Mouse (Mus musculus) limb, embryonic 12.5 days (tissue): ENCODE measurements at regions not wholly inside any gene's neighbourhood (a gene's known extent, or its start where the extent isn't known, plus 50 kb on each side); places are given as distances from the start of the nearest gene placed in this dataset.

Experiments used
- ATAC-seq: fragments of 200-750 bp; cut with Nextera tagmentation; 2 replicates; pipeline ENCODE4 v1.8.0; 2017; ENCODE audit warnings: low read depth, moderate TSS enrichment; ENCODE audit not compliant: insufficient number of reproducible peaks, insufficient read depth, low FRiP score, low TSS enrichment
- H3K27ac ChIP-seq: fragments of 300-500 bp; sonication (generic); 2 replicates; pipeline ENCODE4 v1.5.1; 2016; ENCODE audit warnings: mild to moderate bottlenecking, moderate library complexity
- H3K27me3 ChIP-seq: fragments of 300-500 bp; sonication (generic); 2 replicates; pipeline ENCODE4 v1.6.1; 2016; ENCODE audit warnings: mild to moderate bottlenecking, moderate library complexity
- H3K36me3 ChIP-seq: fragments of 300-500 bp; sonication (generic); 2 replicates; pipeline ENCODE4 v1.6.1; 2016; ENCODE audit warnings: mild to moderate bottlenecking, moderate library complexity
- H3K4me1 ChIP-seq: fragments of 300-500 bp; sonication (generic); replicated peaks from 2 replicates; pipeline ENCODE4 v1.6.1; 2016
- H3K4me2 ChIP-seq: fragments of 300-500 bp; sonication (generic); 2 replicates; pipeline ENCODE4 v1.6.1; 2016; ENCODE audit warnings: mild to moderate bottlenecking, moderate library complexity
- H3K4me3 ChIP-seq: fragments of 300-500 bp; sonication (generic); replicated peaks from 2 replicates; pipeline ENCODE4 v1.5.1; 2016; ENCODE audit warnings: mild to moderate bottlenecking
- H3K9ac ChIP-seq: fragments of 300-500 bp; sonication (generic); replicated peaks from 2 replicates; pipeline ENCODE4 v1.6.1; 2016; ENCODE audit warnings: mild to moderate bottlenecking, moderate library complexity
- H3K9me3 ChIP-seq: fragments of 300-500 bp; sonication (generic); 2 replicates; pipeline ENCODE4 v1.6.1; 2016; ENCODE audit warnings: mild to moderate bottlenecking, moderate library complexity
- WGBS: fragments of 180-500 bp; shearing (Covaris S2); methylation state at CpG from one replicate; pipeline ENCODE4 v1.1.7; 2016; 5-methylcytosine and 5-hydroxymethylcytosine counted together

GRCm38 (mm10) chr16:75297416-75297815, 288.4 kb downstream of the Lipi start:
- no peak overlapping the region for H3K4me3 ChIP-seq
- H3K9ac ChIP-seq, result no peak overlapping the region
- H3K36me3 ChIP-seq, result no peaks in the 10 kb centered on the region
- H3K4me1 ChIP-seq, result no peaks in the 10 kb centered on the region
- no peak for ATAC-seq
- no peak overlapping the region for H3K4me2 ChIP-seq
- no peaks in the 10 kb centered on the region for H3K27me3 ChIP-seq
- H3K9me3 ChIP-seq, result no peaks in the 10 kb centered on the region
- WGBS, result 92% methylated on average over 3 of the region's 3 CpGs
- no peak overlapping the region for H3K27ac ChIP-seq

- no peak overlapping the region for H3K4me2 ChIP-seq
- H3K4me3 ChIP-seq, result no peak overlapping the region
- no peaks in the 10 kb centered on the region for H3K36me3 ChIP-seq
- no peaks in the 10 kb centered on the region for H3K9me3 ChIP-seq
- ATAC-seq, result no peak
- H3K27me3 ChIP-seq, result no peaks in the 10 kb centered on the region
- no peaks in the 10 kb centered on the region for H3K4me1 ChIP-seq
- H3K27ac ChIP-seq, result no peak overlapping the region
- WGBS, result 71% methylated on average over 9 of the region's 9 CpGs
- no peak overlapping the region for H3K9ac ChIP-seq
Observed at GRCm38 (mm10) chr16:75292736-75293428, 293.0 kb downstream of the Lipi start.

DNA sequence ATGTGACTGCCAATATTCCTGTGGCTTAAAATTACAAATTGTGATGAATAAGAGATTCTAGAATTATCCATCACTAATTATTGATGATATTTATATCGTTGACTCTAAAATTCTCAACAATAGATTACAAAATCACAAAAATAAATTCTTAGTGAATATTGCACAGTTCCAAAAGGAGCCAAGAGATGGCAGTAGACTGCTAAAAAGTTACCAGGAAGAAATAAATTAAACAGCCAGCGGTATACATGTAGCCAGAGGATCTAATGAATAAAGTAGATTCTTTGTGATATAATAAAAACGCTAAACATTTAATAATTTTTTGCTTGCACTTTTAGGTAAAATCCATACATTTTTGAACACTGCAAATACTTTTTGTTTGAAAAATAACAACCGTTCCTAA, 294.7 kb downstream of the Lipi start:
- Histone ChIP-seq H3K9me3 (no peaks in the 10 kb centered on the region), H3K36me3 (no peaks in the 10 kb centered on the region), H3K4me2 (no peak overlapping the region), H3K27ac (no peak overlapping the region), H3K4me1 (no peaks in the 10 kb centered on the region), H3K4me3 (no peak overlapping the region), H3K27me3 (no peaks in the 10 kb centered on the region), H3K9ac (no peak overlapping the region)
- no peak for ATAC-seq
- 47% methylated on average over 4 of the region's 4 CpGs for WGBS

DNA sequence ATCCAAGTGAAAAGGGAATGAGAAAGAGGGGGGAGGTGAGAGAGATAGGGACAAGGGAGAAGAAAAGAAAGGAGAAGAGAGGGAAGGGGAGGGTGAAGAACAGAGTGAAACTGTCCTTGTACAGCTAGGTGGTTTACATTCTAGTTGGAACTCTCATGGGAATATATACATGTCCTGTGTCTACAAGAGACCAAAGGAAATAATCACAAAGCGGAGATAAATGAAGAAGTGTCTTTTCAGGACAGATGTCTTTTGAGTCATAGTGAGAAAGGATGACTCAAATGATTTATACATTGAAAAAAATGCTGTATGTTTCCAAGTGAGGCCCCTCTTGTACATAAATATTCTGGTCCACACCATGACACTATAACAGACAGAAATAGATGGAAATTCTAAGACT, 298.7 kb downstream of the Lipi start:
- Histone ChIP-seq H3K27ac (no peak overlapping the region), H3K27me3 (no peaks in the 10 kb centered on the region), H3K4me3 (no peak overlapping the region), H3K4me1 (no peaks in the 10 kb centered on the region), H3K36me3 (no peaks in the 10 kb centered on the region), H3K9ac (no peak overlapping the region), H3K9me3 (no peaks in the 10 kb centered on the region), H3K4me2 (no peak overlapping the region)
- ATAC-seq, result no peak
- WGBS, result 91% methylated on average over 1 of the region's 1 CpGs

DNA sequence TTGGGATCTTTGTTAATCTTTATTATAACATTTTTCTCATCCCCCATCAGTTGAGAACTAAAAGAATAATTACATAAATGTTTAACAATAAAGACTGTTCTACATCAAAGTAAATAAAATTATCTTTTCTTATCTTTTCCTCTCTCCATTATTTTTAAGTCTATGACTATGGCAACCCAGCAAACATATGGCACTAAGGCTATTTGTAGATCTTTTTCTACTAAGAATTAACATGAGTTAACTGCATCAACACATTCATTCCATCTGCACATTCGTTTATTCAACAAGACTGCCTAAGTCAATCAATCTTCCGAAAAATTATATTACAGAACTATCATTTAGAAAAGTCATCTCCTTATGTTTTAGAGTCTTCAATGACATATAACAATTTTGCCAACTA, 300.1 kb downstream of the Lipi start:
- Histone ChIP-seq H3K27ac (no peak overlapping the region), H3K27me3 (no peaks in the 10 kb centered on the region), H3K9ac (no peak overlapping the region), H3K4me3 (no peak overlapping the region), H3K9me3 (no peaks in the 10 kb centered on the region), H3K4me1 (no peaks in the 10 kb centered on the region), H3K4me2 (no peak overlapping the region), H3K36me3 (no peaks in the 10 kb centered on the region)
- 89% methylated on average over 2 of the region's 2 CpGs for WGBS
- ATAC-seq, result no peak

DNA sequence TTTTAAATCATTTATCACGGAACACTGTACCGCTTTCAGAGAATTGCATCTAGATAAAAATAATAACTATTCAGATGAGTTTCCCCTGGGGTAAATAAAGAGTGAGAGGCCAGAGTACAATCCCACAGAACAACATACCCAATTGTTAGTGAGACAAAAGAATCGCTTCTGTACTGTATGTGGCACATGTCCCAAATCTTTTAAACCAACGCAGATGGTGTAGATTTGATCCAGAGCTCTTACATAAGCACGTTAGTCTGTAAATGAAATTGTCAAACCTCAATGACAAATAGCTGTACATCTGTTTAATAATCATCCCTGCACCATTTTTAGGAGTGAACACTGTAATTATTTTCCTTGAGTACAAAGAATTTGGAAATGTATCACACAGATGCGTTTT, 322.0 kb downstream of the Lipi start:
- no peaks in the 10 kb centered on the region for H3K9me3 ChIP-seq
- no peaks in the 10 kb centered on the region for H3K27me3 ChIP-seq
- H3K4me2 ChIP-seq, result no peak overlapping the region
- 84% methylated on average over 6 of the region's 6 CpGs for WGBS
- no peak overlapping the region for H3K27ac ChIP-seq
- no peaks in the 10 kb centered on the region for H3K36me3 ChIP-seq
- no peak overlapping the region for H3K4me3 ChIP-seq
- ATAC-seq, result no peak
- no peaks in the 10 kb centered on the region for H3K4me1 ChIP-seq
- H3K9ac ChIP-seq, result no peak overlapping the region

DNA sequence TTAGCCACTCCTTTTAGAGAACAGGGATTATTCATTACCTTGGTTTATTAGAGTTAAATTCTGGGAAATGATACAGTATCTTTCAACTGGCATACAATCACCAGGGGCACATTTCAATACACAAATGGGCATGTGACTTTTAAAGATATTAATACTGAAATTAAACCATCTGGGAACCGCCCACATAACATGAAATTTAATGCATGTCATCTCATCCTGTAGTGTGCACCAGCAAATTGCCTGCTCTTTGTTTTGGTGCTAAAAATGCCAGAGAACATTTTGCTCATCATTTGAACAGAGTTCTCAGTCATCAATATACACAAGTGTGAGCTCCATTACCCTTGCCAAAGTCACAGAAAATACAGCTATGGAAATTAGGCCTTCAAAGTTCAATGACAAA, 330.9 kb downstream of the Lipi start:
- no peak overlapping the region for H3K9ac ChIP-seq
- no peaks in the 10 kb centered on the region for H3K36me3 ChIP-seq
- no peaks in the 10 kb centered on the region for H3K9me3 ChIP-seq
- H3K4me3 ChIP-seq, result no peak overlapping the region
- no peak overlapping the region for H3K4me2 ChIP-seq
- ATAC-seq, result no peak
- 79% methylated on average over 1 of the region's 1 CpGs for WGBS
- no peak overlapping the region for H3K27ac ChIP-seq
- H3K4me1 ChIP-seq, result no peaks in the 10 kb centered on the region
- H3K27me3 ChIP-seq, result no peaks in the 10 kb centered on the region

DNA sequence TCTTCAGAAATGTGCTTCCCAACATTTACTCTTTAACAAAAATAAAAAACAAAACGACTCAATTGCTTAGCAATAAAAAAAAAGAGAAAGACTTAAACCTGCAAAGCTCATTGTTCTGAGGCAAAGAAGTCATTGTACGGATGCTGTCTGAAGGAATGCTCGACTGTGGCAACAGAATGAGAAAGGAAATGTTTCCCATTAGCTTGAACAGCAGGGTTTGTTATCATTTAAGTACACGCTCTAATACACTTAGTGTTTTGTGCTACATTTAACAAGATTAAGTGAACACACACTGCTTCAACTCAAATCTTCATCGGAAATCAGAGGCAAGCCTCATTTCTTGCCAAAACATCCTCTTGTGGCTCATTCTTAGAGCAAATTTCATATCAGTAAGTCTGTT, 336.7 kb downstream of the Lipi start:
- Histone ChIP-seq H3K9me3 (no peaks in the 10 kb centered on the region), H3K27me3 (no peaks in the 10 kb centered on the region), H3K4me2 (no peak overlapping the region), H3K9ac (no peak overlapping the region), H3K4me3 (no peak overlapping the region), H3K36me3 (no peaks in the 10 kb centered on the region), H3K27ac (no peak overlapping the region), H3K4me1 (no peaks in the 10 kb centered on the region; the same call in 1 of the 2 replicates)
- ATAC-seq, result no peak
- WGBS, result 38% methylated on average over 5 of the region's 5 CpGs

DNA sequence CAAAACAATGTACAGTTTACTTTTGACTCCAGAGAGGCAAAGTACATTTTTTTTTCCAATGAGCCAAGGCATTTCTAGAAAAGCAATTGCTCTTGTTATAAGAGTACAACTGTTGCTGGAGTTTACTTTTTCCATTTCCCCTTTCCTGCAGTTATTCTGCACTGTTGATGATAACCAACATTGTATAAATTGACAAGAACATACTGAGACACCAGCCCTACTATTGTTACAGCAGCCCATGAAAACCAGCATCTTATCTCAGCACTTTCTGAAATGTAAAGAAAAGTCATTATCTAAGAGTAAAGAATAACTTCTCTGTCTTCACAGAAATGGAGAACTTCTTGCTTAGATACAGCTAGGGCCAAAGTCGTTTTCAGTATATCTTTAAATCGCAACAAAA, 345.5 kb downstream of the Lipi start:
- Histone ChIP-seq H3K4me3 (no peak overlapping the region), H3K27ac (no peak overlapping the region), H3K4me1 (no peaks in the 10 kb centered on the region), H3K9me3 (no peaks in the 10 kb centered on the region), H3K4me2 (no peak overlapping the region), H3K9ac (no peak overlapping the region), H3K36me3 (no peaks in the 10 kb centered on the region), H3K27me3 (no peaks in the 10 kb centered on the region)
- ATAC-seq, result no peak
- 91% methylated on average over 2 of the region's 2 CpGs for WGBS

DNA sequence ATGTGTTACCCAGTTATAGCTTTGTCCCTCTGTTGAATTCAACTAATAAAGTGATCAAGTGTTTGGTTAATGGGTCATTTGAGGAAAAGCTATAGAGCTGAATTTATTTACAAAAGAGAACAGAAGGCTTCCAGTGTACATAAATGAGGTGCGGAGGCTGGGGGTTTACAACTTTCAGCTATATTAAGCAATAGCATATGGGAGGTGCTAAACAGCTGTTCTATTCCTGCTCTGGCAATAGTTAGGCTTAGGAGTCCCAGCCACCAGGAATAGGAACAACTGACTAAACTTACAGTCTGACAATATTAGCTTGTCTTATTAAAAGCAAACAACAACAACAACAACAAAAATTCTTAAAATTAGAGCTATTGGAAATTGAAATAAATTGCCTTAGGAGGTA, 353.7 kb downstream of the Lipi start:
- ATAC-seq, result no peak
- Histone ChIP-seq H3K27me3 (no peaks in the 10 kb centered on the region), H3K4me1 (no peaks in the 10 kb centered on the region), H3K9ac (no peak overlapping the region), H3K9me3 (no peaks in the 10 kb centered on the region), H3K4me3 (no peak overlapping the region), H3K36me3 (no peaks in the 10 kb centered on the region), H3K4me2 (no peak overlapping the region), H3K27ac (no peak overlapping the region)
- 39% methylated on average over 1 of the region's 1 CpGs for WGBS

DNA sequence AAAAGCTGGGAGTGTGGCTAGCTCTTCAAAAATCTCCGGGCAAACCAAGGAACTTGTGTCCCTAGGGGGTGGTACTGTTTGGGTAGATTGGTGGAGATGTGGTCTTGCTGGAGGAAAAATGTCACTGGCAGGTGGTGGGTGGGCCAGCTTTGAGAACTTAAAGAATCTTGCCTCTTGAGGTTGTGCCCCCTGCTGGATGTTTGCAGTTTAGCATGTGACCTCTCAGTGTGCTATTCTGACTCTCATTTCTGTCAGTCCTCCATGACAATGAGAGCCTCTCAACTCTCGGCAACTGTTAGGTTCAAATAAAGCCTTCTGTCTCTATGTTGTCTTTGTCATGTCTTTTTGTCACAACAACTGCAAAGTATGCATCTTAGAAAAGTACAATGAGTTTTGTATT, 392.5 kb downstream of the Lipi start:
- no peak overlapping the region for H3K4me3 ChIP-seq
- peaks cover 5% of the 10 kb centered on the region; the same call in 1 of the 2 replicates for H3K4me1 ChIP-seq
- H3K9ac ChIP-seq, result no peak overlapping the region
- H3K27ac ChIP-seq, result no peak overlapping the region
- no peaks in the 10 kb centered on the region for H3K9me3 ChIP-seq
- ATAC-seq, result no peak
- no peaks in the 10 kb centered on the region for H3K36me3 ChIP-seq
- no peak overlapping the region for H3K4me2 ChIP-seq
- WGBS, result 72% methylated on average over 2 of the region's 2 CpGs
- no peaks in the 10 kb centered on the region for H3K27me3 ChIP-seq

GRCm38 (mm10) chr16:75190316-75190715, 395.5 kb downstream of the Lipi start:
- Histone ChIP-seq H3K4me1 (peaks cover 5% of the 10 kb centered on the region; the same call in 1 of the 2 replicates), H3K36me3 (no peaks in the 10 kb centered on the region), H3K27me3 (no peaks in the 10 kb centered on the region), H3K9ac (no peak overlapping the region), H3K9me3 (no peaks in the 10 kb centered on the region), H3K4me2 (no peak overlapping the region), H3K4me3 (no peak overlapping the region), H3K27ac (no peak overlapping the region)
- no peak for ATAC-seq
- 87% methylated on average over 6 of the region's 6 CpGs for WGBS
